Comparison of ENCODE assay signal across 34 mouse cellular contexts in genomic region chr19:34287656-34288415, GRCm38 (mm10). TPM values are rescaled to one million over a fixed set of nuclear protein-coding genes. Genes with fewer than 3 reads are reported as not detected.
DNase-seq lines count a peak whose midpoint lies in the region; ATAC-seq lines count a peak whose summit lies in the region.
"Had no signal": no experiment of that assay in that cellular context is flagged by ENCODE, and none has a peak within 500 bp of the region (broad histone marks: within the 10 kb centered on the region; RNA-seq: fewer than 3 reads in every experiment).

No protein-coding gene starts in this region.

- no peak overlapping the region for H3K27ac ChIP-seq in liver, embryonic 12.5 days
- H3K27ac ChIP-seq: embryonic facial prominence, embryonic 12.5 days; forebrain, embryonic 15.5 days; gastrocnemius, adult 2 months; heart, adult 2 months; hindbrain, embryonic 12.5 days; hindbrain, postnatal 0 days; limb, embryonic 10.5 days; limb, embryonic 15.5 days; liver, embryonic 14.5 days; lung, embryonic 15.5 days; midbrain, embryonic 10.5 days; midbrain, embryonic 15.5 days; neural tube, embryonic 12.5 days; stomach, embryonic 15.5 days had no signal

- peak; percentile 27 for ATAC-seq in CD4-positive, CD25-positive, alpha-beta regulatory T cell, adult 4 months
- no peak for ATAC-seq in liver, embryonic 12.5 days
- ATAC-seq: forebrain, embryonic 15.5 days; hindbrain, postnatal 0 days; intestine, postnatal 0 days; midbrain, embryonic 15.5 days had no signal

- peaks cover 8% of the 10 kb centered on the region for H3K27me3 ChIP-seq in liver, embryonic 12.5 days (replicated peaks)
- H3K27me3 ChIP-seq: forebrain, embryonic 15.5 days; limb, embryonic 15.5 days; lung, embryonic 15.5 days; neural tube, embryonic 12.5 days; stomach, embryonic 15.5 days had no signal

- 53% methylated on average over 13 of the region's 13 CpGs for WGBS in liver, embryonic 12.5 days (ENCODE audit: insufficient replicate concordance)

- H3K4me1 ChIP-seq in liver, embryonic 12.5 days = peaks cover 10% of the 10 kb centered on the region; the same call in 1 of the 2 replicates

- no peak overlapping the region for H3K9ac ChIP-seq in liver, embryonic 12.5 days
- H3K9ac ChIP-seq: embryonic facial prominence, embryonic 12.5 days; forebrain, embryonic 15.5 days; heart, embryonic 12.5 days; hindbrain, embryonic 12.5 days; limb, embryonic 15.5 days; liver, embryonic 14.5 days; lung, embryonic 15.5 days; midbrain, embryonic 15.5 days; neural tube, embryonic 12.5 days; stomach, embryonic 15.5 days had no signal

- DNase-seq in thymus, postnatal 0 days (ENCODE audit: low spot score) = peak; percentile 75
- DNase-seq in thymus, adult 18-20 months = no peak
- peak; percentile 39 for DNase-seq in naive thymus-derived CD4-positive, alpha-beta T cell, adult 2 months (ENCODE audit: low read depth)
- no peak for DNase-seq in right cerebral cortex, postnatal 25 days
- DNase-seq in urinary bladder, postnatal 14 days (ENCODE audit: low spot score) = no peak
- DNase-seq: adrenal gland, adult 8-10 months; cerebellum, adult 11 months; cerebellum, adult 9-11 months; embryo, embryonic 11 days; gastrocnemius, adult 2 months; gastrocnemius, postnatal 36 days; heart, adult 2 months; heart, postnatal 10 days; kidney, adult 9 months; kidney, postnatal 10 days; layer of hippocampus, postnatal 36 days; right cerebral cortex, adult 18-20 months; right cerebral cortex, postnatal 4 days had no signal

- no peak overlapping the region for H3K4me2 ChIP-seq in liver, embryonic 12.5 days
- H3K4me2 ChIP-seq: embryonic facial prominence, embryonic 12.5 days; forebrain, embryonic 15.5 days; heart, embryonic 12.5 days; hindbrain, embryonic 12.5 days; limb, embryonic 15.5 days; lung, embryonic 15.5 days; midbrain, embryonic 15.5 days; neural tube, embryonic 12.5 days; stomach, embryonic 15.5 days had no signal

- H3K4me3 ChIP-seq in liver, embryonic 12.5 days = no peak overlapping the region
- H3K4me3 ChIP-seq: embryonic facial prominence, embryonic 12.5 days; forebrain, embryonic 15.5 days; gastrocnemius, adult 2 months; heart, adult 2 months; heart, embryonic 12.5 days; hindbrain, embryonic 12.5 days; limb, embryonic 10.5 days; limb, embryonic 15.5 days; lung, embryonic 15.5 days; midbrain, embryonic 10.5 days; midbrain, embryonic 15.5 days; neural tube, embryonic 12.5 days; stomach, embryonic 15.5 days had no signal

- no peaks in the 10 kb centered on the region for H3K9me3 ChIP-seq in liver, embryonic 12.5 days (replicated peaks)
- H3K9me3 ChIP-seq: embryonic facial prominence, embryonic 12.5 days; forebrain, embryonic 15.5 days; heart, embryonic 12.5 days; hindbrain, embryonic 12.5 days; limb, embryonic 10.5 days; limb, embryonic 15.5 days; lung, embryonic 15.5 days; midbrain, embryonic 10.5 days; midbrain, embryonic 15.5 days; neural tube, embryonic 12.5 days; stomach, embryonic 15.5 days had no signal

- no peaks in the 10 kb centered on the region for H3K36me3 ChIP-seq in liver, embryonic 12.5 days
- H3K36me3 ChIP-seq: embryonic facial prominence, embryonic 12.5 days; forebrain, embryonic 15.5 days; heart, embryonic 12.5 days; hindbrain, embryonic 12.5 days; limb, embryonic 10.5 days; limb, embryonic 15.5 days; lung, embryonic 15.5 days; midbrain, embryonic 10.5 days; midbrain, embryonic 15.5 days; neural tube, embryonic 12.5 days; stomach, embryonic 15.5 days had no signal

RNA-seq across cellular contexts. Expression of gene Fas, which starts 2.6 kb away (rescaled TPM):
- polyA plus RNA-seq in thymus, postnatal 0 days (2015; fragmentation: Nextera tagmentation; extraction: Ambion mirVana) = 91.5 and 112 TPM in 2 replicates
- 100 to 1,000 TPM; 132 to 152 TPM for polyA plus RNA-seq in CD4-positive, CD25-positive, alpha-beta regulatory T cell, adult 4 months (2017; shearing (Covaris generic))
- 0.74 and 1.4 TPM in 2 replicates for polyA plus RNA-seq in liver, embryonic 12.5 days (2016; fragmentation: Nextera tagmentation; extraction: Ambion mirVana)

RNA-seq across cellular contexts. Expression of gene Acta2, which starts 32.4 kb away (rescaled TPM):
- polyA plus RNA-seq in thymus, postnatal 0 days (2015; fragmentation: Nextera tagmentation; extraction: Ambion mirVana) = 19.2 and 36.5 TPM in 2 replicates
- under 1 TPM; 0.39 to 0.47 TPM for polyA plus RNA-seq in CD4-positive, CD25-positive, alpha-beta regulatory T cell, adult 4 months (2017; shearing (Covaris generic))
- 26.4 and 31.0 TPM in 2 replicates for polyA plus RNA-seq in liver, embryonic 12.5 days (2016; fragmentation: Nextera tagmentation; extraction: Ambion mirVana)

Comparison
In these comparisons a context has a peak if more than half of its experiments do, and no peak if none do; other contexts are left out.
1. DNase-seq: peak in thymus, postnatal 0 days (single experiment) and naive thymus-derived CD4-positive, alpha-beta T cell, adult 2 months (single experiment); none in thymus, adult 18-20 months (0 of 2), right cerebral cortex, postnatal 25 days (single experiment) and urinary bladder, postnatal 14 days (single experiment).
2. RNA of gene Fas, which starts 2.6 kb away (polyA plus RNA-seq): 132 to 152 TPM in CD4-positive, CD25-positive, alpha-beta regulatory T cell, adult 4 months and 91.5 to 112 TPM in thymus, postnatal 0 days; 0.74 to 1.4 TPM in liver, embryonic 12.5 days; every median in the first group is over 10 times any median in the second.
3. RNA of gene Acta2, which starts 32.4 kb away (polyA plus RNA-seq): 26.4 to 31.0 TPM in liver, embryonic 12.5 days and 19.2 to 36.5 TPM in thymus, postnatal 0 days; 0.39 to 0.47 TPM in CD4-positive, CD25-positive, alpha-beta regulatory T cell, adult 4 months; every median in the first group is over 10 times any median in the second.